Mouse (Mus musculus): Measurements from ENCODE around the gene Sf3b3. TPM values are rescaled to one million over a fixed set of nuclear protein-coding genes. Genes with fewer than 3 reads are reported as not detected.

The Sf3b3 gene
- polyA plus RNA-seq, 1 experiment from 2014 or later, result 79.6 TPM

DNA sequence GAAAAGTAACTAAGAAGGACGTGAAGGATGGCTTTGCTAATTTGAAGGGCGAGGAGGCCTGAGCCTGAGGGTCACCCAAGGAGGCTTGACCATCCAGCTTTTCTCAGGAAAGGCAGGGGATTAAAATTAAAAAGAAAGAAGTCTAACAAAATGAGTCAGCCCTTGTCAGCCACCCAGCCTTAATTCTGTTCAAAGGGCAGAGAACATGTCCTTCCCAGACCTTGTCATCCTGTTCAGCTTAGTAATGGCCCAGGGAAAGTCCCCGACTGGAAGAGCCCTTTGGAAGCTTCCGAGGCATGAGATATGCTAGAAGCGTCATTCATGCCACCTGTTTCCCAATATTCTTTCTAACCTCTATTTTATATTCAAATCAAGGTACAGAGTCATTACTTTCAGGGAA lies 43.6 kb downstream of the Sf3b3 start:
- WGBS, result 84% methylated on average over 5 of the region's 5 CpGs
- H3K36me3 ChIP-seq, result no peaks in the 10 kb centered on the region
- no peaks in the 10 kb centered on the region for H3K27me3 ChIP-seq (replicated peaks)
- H3K9me3 ChIP-seq (replicated peaks), result no peaks in the 10 kb centered on the region
- H3K4me3 ChIP-seq (replicated peaks), result no peak overlapping the region
- H3K4me1 ChIP-seq, result no peaks in the 10 kb centered on the region
- no peak for ATAC-seq (ENCODE audit: low FRiP score)
- no peak overlapping the region for H3K27ac ChIP-seq (replicated peaks)
- no peak overlapping the region for H3K4me2 ChIP-seq
- H3K9ac ChIP-seq (replicated peaks), result no peak overlapping the region

- Histone ChIP-seq H3K9ac (replicated peaks) (no peak overlapping the region), H3K27me3 (replicated peaks) (no peaks in the 10 kb centered on the region), H3K4me1 (peaks cover 9% of the 10 kb centered on the region; the same call in 1 of the 2 replicates), H3K36me3 (no peaks in the 10 kb centered on the region), H3K4me2 (no peak overlapping the region), H3K9me3 (replicated peaks) (no peaks in the 10 kb centered on the region), H3K4me3 (replicated peaks) (no peak overlapping the region), H3K27ac (replicated peaks) (no peak overlapping the region)
- no peak for ATAC-seq (ENCODE audit: low FRiP score)
- WGBS, result 96% methylated on average over 8 of the region's 8 CpGs
Observed at GRCm38 (mm10) chr8:110797086-110797485, 49.5 kb downstream of the Sf3b3 start.

- Histone ChIP-seq H3K36me3 (no peaks in the 10 kb centered on the region), H3K27ac (replicated peaks) (no peak overlapping the region), H3K9me3 (replicated peaks) (no peaks in the 10 kb centered on the region), H3K4me3 (replicated peaks) (no peak overlapping the region), H3K4me2 (no peak overlapping the region), H3K4me1 (peaks cover 13% of the 10 kb centered on the region; the same call in 1 of the 2 replicates), H3K9ac (replicated peaks) (no peak overlapping the region), H3K27me3 (replicated peaks) (no peaks in the 10 kb centered on the region)
- no peak for ATAC-seq (ENCODE audit: low FRiP score)
- 88% methylated on average over 7 of the region's 7 CpGs for WGBS
Observed at GRCm38 (mm10) chr8:110794363-110794965, 52.1 kb downstream of the Sf3b3 start.

GRCm38 (mm10) chr8:110793936-110794335 lies 52.7 kb downstream of the Sf3b3 start:
- no peak overlapping the region for H3K4me3 ChIP-seq (replicated peaks)
- H3K9ac ChIP-seq (replicated peaks), result no peak overlapping the region
- H3K4me2 ChIP-seq, result no peak overlapping the region
- ATAC-seq (ENCODE audit: low FRiP score), result no peak
- no peaks in the 10 kb centered on the region for H3K36me3 ChIP-seq
- no peaks in the 10 kb centered on the region for H3K9me3 ChIP-seq (replicated peaks)
- H3K27ac ChIP-seq (replicated peaks), result no peak overlapping the region
- WGBS, result 94% methylated on average over 9 of the region's 9 CpGs
- no peaks in the 10 kb centered on the region for H3K27me3 ChIP-seq (replicated peaks)
- H3K4me1 ChIP-seq, result peaks cover 13% of the 10 kb centered on the region; the same call in 1 of the 2 replicates

DNA sequence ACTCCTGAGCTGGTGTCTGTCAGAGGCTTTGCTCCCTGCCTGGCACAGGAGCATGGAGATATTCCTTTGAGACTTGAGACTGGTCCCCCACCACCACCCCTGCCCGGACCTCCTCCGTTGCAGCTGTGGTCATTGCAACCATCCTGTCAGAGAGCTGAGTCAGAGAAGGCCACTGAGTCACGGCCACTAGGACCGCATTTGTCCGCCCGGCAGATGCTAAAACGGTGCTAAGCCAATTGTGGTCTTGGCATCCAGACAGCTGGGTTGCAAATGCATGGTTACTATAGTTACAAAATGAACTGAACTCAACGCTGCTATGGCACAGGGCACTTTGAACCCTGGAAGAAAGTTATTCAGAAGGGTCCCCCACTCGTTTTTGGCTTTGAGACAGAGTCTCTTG lies 53.1 kb downstream of the Sf3b3 start:
- no peaks in the 10 kb centered on the region for H3K36me3 ChIP-seq
- ATAC-seq (ENCODE audit: low FRiP score), result no peak
- H3K27me3 ChIP-seq (replicated peaks), result no peaks in the 10 kb centered on the region
- whole genome bisulfite sequencing, result 77% methylated on average over 9 of the region's 9 CpGs
- no peak overlapping the region for H3K9ac ChIP-seq (replicated peaks)
- H3K27ac ChIP-seq (replicated peaks), result no peak overlapping the region
- no peaks in the 10 kb centered on the region for H3K9me3 ChIP-seq (replicated peaks)
- H3K4me3 ChIP-seq (replicated peaks), result no peak overlapping the region
- H3K4me1 ChIP-seq, result peaks cover 13% of the 10 kb centered on the region; the same call in 1 of the 2 replicates
- H3K4me2 ChIP-seq, result no peak overlapping the region

DNA sequence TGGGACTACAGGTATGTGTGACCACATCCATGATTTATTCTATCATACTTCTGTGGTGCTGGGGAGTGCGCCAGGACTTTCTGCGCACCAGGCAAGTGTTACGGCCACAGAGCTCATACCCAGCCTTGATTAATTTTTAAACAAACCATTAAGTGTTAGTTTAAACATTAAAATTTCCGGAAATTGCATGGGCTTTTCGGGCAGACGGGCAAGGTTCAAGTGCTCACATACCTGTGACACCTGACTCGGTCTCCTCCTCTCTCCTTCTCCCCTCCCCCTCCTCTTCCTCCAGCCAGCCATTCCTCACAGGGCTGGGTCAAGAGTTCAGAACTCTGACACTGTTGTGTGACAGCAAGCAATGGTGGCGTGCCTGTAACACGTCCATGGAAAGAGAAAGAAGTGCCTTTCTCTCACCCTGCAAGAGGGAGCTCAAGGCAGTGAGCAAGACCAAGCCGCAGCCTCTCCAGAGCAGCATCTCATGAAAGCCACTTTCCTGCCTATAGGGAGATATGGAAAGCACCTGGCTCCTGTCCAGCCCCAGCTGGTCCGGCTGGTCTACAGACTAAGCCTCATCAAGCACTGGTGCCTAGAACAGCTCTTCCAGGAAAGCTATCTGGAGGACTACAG lies 53.9 kb downstream of the Sf3b3 start:
- H3K4me1 ChIP-seq, result peaks cover 13% of the 10 kb centered on the region; the same call in 1 of the 2 replicates
- no peak for ATAC-seq (ENCODE audit: low FRiP score)
- H3K4me2 ChIP-seq, result no peak overlapping the region
- no peaks in the 10 kb centered on the region for H3K27me3 ChIP-seq (replicated peaks)
- WGBS, result 75% methylated on average over 11 of the region's 11 CpGs
- H3K27ac ChIP-seq (replicated peaks), result no peak overlapping the region
- no peaks in the 10 kb centered on the region for H3K9me3 ChIP-seq (replicated peaks)
- H3K4me3 ChIP-seq (replicated peaks), result no peak overlapping the region
- H3K9ac ChIP-seq (replicated peaks), result no peak overlapping the region
- no peaks in the 10 kb centered on the region for H3K36me3 ChIP-seq

DNA sequence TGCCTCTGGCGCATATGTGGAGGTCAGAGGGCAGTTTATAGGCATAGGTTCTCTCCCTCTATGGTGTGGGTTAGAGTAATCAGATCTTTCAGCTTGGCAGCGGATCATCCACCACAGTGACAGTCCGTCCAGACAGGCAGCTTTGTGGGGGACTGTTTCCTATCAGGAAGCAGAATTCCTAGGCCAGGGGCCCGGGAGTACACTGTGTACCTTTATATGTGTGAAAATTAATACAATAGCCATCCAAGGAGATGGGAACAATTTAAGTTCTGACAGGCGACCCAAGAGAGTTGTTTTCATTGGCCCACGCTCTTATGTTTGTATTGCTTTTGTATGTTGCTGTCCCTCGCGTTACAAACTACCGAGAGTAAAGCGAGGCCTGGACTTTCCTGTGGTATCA lies 55.4 kb downstream of the Sf3b3 start:
- Histone ChIP-seq H3K9ac (replicated peaks) (no peak overlapping the region), H3K4me3 (replicated peaks) (no peak overlapping the region), H3K27ac (replicated peaks) (no peak overlapping the region), H3K9me3 (replicated peaks) (no peaks in the 10 kb centered on the region), H3K4me2 (no peak overlapping the region), H3K27me3 (replicated peaks) (no peaks in the 10 kb centered on the region), H3K4me1 (peaks cover 13% of the 10 kb centered on the region; the same call in 1 of the 2 replicates), H3K36me3 (no peaks in the 10 kb centered on the region)
- no peak for ATAC-seq (ENCODE audit: low FRiP score)
- WGBS, result 86% methylated on average over 10 of the region's 10 CpGs

DNA sequence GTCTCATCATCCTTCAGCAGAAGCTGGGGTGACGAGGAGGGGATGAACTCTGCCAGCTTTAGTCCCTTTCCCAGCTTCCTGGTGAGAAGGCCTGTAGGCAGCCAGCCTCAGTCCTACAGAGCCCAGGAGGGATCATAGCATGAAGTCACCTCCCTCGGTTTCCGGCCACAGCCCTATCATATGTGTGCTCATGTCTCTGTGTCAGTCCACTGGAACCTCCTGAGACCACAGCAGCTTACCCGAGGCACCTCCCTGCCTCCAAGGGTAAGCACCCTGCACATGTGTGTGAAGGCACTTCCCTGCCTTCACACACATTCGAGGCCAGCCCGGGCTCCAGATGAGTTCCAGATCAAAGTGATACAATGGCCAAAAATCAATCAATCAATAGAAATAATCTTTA lies 56.3 kb downstream of the Sf3b3 start:
- H3K9me3 ChIP-seq (replicated peaks), result no peaks in the 10 kb centered on the region
- H3K36me3 ChIP-seq, result no peaks in the 10 kb centered on the region
- no peak overlapping the region for H3K4me2 ChIP-seq
- 81% methylated on average over 6 of the region's 6 CpGs for WGBS
- H3K27ac ChIP-seq (replicated peaks), result no peak overlapping the region
- H3K9ac ChIP-seq (replicated peaks), result no peak overlapping the region
- peaks cover 13% of the 10 kb centered on the region; the same call in 1 of the 2 replicates for H3K4me1 ChIP-seq
- H3K4me3 ChIP-seq (replicated peaks), result no peak overlapping the region
- no peak for ATAC-seq (ENCODE audit: low FRiP score)
- H3K27me3 ChIP-seq (replicated peaks), result no peaks in the 10 kb centered on the region

DNA sequence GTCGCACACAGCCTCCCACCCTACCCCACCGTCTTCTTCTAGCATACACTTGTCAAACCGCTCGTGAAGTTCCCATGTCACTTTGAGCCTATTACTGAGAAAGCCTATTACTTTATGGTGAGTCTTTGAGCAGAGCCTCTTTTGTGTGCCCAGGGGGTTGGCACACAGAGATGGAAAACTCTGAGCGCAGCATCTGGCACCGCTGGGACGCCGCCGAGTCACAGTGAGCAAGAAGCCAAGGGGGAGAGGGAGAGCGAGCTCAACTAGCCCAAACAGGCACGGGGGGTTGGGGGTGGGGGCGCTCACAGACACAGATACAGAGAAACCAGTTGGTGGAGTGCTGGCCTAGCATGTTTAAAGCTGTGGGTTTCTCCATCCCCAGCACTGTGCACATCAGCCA lies 57.0 kb downstream of the Sf3b3 start:
- H3K27me3 ChIP-seq (replicated peaks), result no peaks in the 10 kb centered on the region
- ATAC-seq (ENCODE audit: low FRiP score), result no peak
- H3K36me3 ChIP-seq, result no peaks in the 10 kb centered on the region
- H3K9ac ChIP-seq (replicated peaks), result no peak overlapping the region
- H3K4me2 ChIP-seq, result no peak overlapping the region
- peaks cover 13% of the 10 kb centered on the region; the same call in 1 of the 2 replicates for H3K4me1 ChIP-seq
- no peak overlapping the region for H3K4me3 ChIP-seq (replicated peaks)
- no peaks in the 10 kb centered on the region for H3K9me3 ChIP-seq (replicated peaks)
- H3K27ac ChIP-seq (replicated peaks), result no peak overlapping the region
- WGBS, result 54% methylated on average over 12 of the region's 12 CpGs

DNA sequence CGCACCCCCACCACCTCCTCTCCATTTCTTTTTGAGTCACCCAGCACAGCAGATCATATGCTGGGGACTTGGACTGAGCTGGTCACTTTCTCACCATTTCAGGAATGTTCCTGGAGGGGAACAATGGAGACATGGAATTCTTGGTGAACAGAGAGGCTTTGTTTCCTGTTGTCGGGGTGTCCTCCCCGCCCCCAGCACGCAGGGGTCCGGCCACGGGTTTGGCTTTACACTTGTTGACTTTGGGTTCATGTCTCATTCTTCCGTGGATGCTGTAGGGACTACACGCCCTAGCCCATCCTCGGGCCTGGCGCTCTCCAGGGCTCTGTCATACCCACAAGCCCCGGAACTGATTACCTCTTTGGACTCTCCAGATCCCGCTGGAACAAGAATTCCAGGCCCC lies 57.6 kb downstream of the Sf3b3 start:
- ATAC-seq (ENCODE audit: low FRiP score), result no peak
- Histone ChIP-seq H3K4me2 (no peak overlapping the region), H3K27me3 (replicated peaks) (no peaks in the 10 kb centered on the region), H3K36me3 (no peaks in the 10 kb centered on the region), H3K4me1 (peaks cover 13% of the 10 kb centered on the region; the same call in 1 of the 2 replicates), H3K9ac (replicated peaks) (no peak overlapping the region), H3K4me3 (replicated peaks) (no peak overlapping the region), H3K27ac (replicated peaks) (no peak overlapping the region), H3K9me3 (replicated peaks) (no peaks in the 10 kb centered on the region)
- 61% methylated on average over 12 of the region's 12 CpGs for WGBS

DNA sequence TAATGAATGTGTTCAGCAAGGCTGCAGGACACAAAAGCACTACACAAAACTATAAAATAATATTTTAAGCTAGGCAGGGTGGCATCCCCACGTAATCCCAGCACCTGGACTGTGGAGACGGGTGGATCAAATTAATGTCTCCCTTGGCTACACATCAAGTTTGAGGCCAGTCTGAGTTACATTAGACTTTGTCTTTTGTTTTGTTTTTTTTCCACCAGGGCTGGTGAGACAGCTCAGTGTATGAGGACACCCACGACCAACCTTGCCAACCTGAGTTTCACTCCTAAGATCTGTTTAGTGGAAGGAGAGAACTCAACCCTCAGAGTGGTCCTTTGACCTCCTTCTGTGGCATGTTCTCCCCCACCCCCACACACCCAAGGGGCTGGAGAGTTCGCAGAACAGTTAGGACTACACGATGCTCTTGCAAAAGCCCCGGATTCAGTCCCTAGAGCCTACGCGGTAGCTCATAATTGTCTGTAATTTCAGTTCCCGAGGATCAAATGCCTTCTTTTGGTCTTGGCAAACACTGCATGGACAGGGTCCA lies 59.1 kb downstream of the Sf3b3 start:
- Histone ChIP-seq H3K36me3 (no peaks in the 10 kb centered on the region), H3K4me1 (0 out of 2 replicates have a peak, but pooled peaks cover 4% of the 10 kb centered on the region)
- WGBS, result 87% methylated on average over 9 of the region's 9 CpGs

DNA sequence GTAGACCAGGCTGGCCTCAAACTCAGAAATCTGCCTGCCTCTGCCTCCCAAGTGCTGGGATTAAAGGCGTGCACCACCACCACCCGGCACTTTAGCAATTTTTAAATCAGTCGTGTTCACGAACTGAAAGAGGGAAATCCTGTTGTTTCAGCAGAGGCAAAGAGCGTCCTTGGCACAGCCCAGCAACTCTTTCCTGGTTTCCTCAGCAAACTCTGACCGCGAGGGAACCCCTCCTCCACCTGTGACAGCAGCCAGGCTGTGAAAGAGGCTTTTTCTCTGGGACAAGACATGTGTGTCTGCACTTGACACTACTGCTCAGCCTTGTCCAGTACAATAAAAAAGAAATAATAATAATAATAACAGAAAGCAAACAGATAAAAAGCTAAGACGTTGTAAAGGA lies 59.7 kb downstream of the Sf3b3 start:
- no peak overlapping the region for H3K4me3 ChIP-seq (replicated peaks)
- H3K4me2 ChIP-seq, result no peak overlapping the region
- H3K36me3 ChIP-seq, result no peaks in the 10 kb centered on the region
- ATAC-seq (ENCODE audit: low FRiP score), result no peak
- no peak overlapping the region for H3K27ac ChIP-seq (replicated peaks)
- no peak overlapping the region for H3K9ac ChIP-seq (replicated peaks)
- H3K4me1 ChIP-seq, result 0 out of 2 replicates have a peak, but pooled peaks cover 4% of the 10 kb centered on the region
- no peaks in the 10 kb centered on the region for H3K9me3 ChIP-seq (replicated peaks)
- H3K27me3 ChIP-seq (replicated peaks), result no peaks in the 10 kb centered on the region
- WGBS, result 89% methylated on average over 8 of the region's 8 CpGs

More for the DNA sequence above, 59.1 kb downstream of the Sf3b3 start:
- no peak overlapping the region for H3K4me3 ChIP-seq (replicated peaks)
- H3K9ac ChIP-seq (replicated peaks), result no peak overlapping the region
- ATAC-seq (ENCODE audit: low FRiP score), result no peak
- H3K4me2 ChIP-seq, result no peak overlapping the region
- H3K27me3 ChIP-seq (replicated peaks), result no peaks in the 10 kb centered on the region
- H3K9me3 ChIP-seq (replicated peaks), result no peaks in the 10 kb centered on the region
- H3K27ac ChIP-seq (replicated peaks), result no peak overlapping the region

All from neural tube, embryonic 15.5 days (tissue).